Mouse (Mus musculus): ENCODE measurements around the gene Ggt1. TPM values are rescaled to one million over a fixed set of nuclear protein-coding genes. Genes with fewer than 3 reads are reported as not detected.

The Ggt1 gene
- polyA plus RNA-seq, 1 experiment from 2014 or later: 1.2 TPM

DNA sequence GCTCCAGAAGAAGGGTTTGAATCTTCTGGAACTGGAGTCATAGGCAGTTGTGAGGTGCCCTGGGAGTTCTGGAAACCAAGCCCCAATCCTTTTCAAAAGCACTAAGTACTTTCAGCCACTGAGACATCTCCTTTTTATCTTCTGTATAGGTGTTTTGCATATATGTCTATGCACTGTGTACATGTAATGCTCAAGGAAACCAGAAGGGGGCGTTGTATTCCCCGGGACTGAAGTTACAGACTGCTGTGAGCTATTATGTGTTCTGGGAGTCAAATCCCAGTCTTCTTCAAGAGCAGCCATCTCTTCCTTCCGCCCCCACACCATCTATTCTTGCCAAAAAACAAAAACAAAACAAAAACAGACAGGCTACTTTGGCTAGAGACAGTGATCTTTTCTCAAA lies 59.4 kb downstream of the Ggt1 start:
- no peaks in the 10 kb centered on the region for H3K36me3 ChIP-seq (ENCODE audit: control insufficient read depth, insufficient read depth, low read length)
- WGBS: 58% methylated on average over 3 of the region's 3 CpGs
- no peak overlapping the region for H3K27ac ChIP-seq (ENCODE audit: low read depth, low read length)
- H3K4me1 ChIP-seq (ENCODE audit: control insufficient read depth, insufficient read depth, low read length): no peaks in the 10 kb centered on the region
- DNase-seq (ENCODE audit: low spot score) (no peak), ATAC-seq (no peak)
- no peak overlapping the region for H3K9ac ChIP-seq (ENCODE audit: low read length)
- H3K4me3 ChIP-seq (ENCODE audit: low read depth, low read length): no peak overlapping the region
- no peak overlapping the region for H3K4me2 ChIP-seq (ENCODE audit: low read length)
- H3K27me3 ChIP-seq (replicated peaks; ENCODE audit: control insufficient read depth, insufficient read depth, low read length): no peaks in the 10 kb centered on the region
- H3K9me3 ChIP-seq (replicated peaks; ENCODE audit: control insufficient read depth, low read length): no peaks in the 10 kb centered on the region

DNA sequence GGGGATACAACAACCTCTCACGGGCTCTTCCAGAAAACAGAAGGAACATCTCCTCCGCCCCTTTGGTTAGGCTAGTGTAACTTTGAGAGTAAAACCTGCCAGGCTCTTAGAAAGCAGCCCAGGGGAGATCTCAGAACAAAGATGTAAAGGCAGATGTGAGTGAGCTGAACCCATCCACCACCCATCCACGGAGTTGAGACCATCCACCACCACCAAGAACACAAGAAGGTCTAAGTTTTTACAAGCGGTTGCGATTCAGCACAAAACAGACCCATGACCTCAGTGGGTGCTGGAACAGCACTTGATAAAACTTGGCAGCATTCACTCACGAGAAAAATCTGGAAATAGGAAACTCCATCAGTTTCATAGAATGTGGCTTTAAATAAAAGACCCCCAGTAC lies 64.5 kb downstream of the Ggt1 start:
- no peaks in the 10 kb centered on the region for H3K4me1 ChIP-seq (ENCODE audit: control insufficient read depth, insufficient read depth, low read length)
- no peaks in the 10 kb centered on the region for H3K9me3 ChIP-seq (replicated peaks; ENCODE audit: control insufficient read depth, low read length)
- DNase-seq (ENCODE audit: low spot score): no peak
- H3K9ac ChIP-seq (ENCODE audit: low read length): no peak overlapping the region
- ATAC-seq: no peak
- no peak overlapping the region for H3K4me2 ChIP-seq (ENCODE audit: low read length)
- H3K36me3 ChIP-seq (ENCODE audit: control insufficient read depth, insufficient read depth, low read length): no peaks in the 10 kb centered on the region
- no peaks in the 10 kb centered on the region for H3K27me3 ChIP-seq (replicated peaks; ENCODE audit: control insufficient read depth, insufficient read depth, low read length)
- 57% methylated on average over 6 of the region's 6 CpGs for WGBS
- H3K27ac ChIP-seq (ENCODE audit: low read depth, low read length): no peak overlapping the region
- no peak overlapping the region for H3K4me3 ChIP-seq (ENCODE audit: low read depth, low read length)

DNA sequence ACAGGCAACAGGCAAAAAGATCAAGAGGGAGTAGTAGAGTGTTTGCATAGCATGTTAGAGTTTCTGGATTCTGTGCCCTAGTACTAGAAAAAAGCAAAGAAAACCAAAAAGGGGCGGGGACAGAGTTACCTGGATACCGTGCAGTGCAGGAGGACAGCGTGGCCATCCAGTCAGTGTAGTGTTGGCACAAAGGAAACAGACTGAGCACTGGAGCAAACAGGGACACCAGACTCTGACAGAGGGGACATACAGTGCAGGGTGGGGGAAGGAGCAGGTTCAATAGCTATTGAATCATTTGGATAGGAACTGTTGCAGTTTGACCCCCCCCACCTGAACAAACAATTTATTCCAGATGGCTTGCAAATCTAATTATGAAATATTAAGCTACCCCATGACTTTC lies 65.6 kb downstream of the Ggt1 start:
- H3K27me3 ChIP-seq (replicated peaks; ENCODE audit: control insufficient read depth, insufficient read depth, low read length): no peaks in the 10 kb centered on the region
- WGBS: 59% methylated on average over 3 of the region's 3 CpGs
- H3K27ac ChIP-seq (ENCODE audit: low read depth, low read length): no peak overlapping the region
- H3K4me2 ChIP-seq (ENCODE audit: low read length): no peak overlapping the region
- no peaks in the 10 kb centered on the region for H3K36me3 ChIP-seq (ENCODE audit: control insufficient read depth, insufficient read depth, low read length)
- no peaks in the 10 kb centered on the region for H3K4me1 ChIP-seq (ENCODE audit: control insufficient read depth, insufficient read depth, low read length)
- ATAC-seq (no peak), DNase-seq (ENCODE audit: low spot score) (no peak)
- H3K4me3 ChIP-seq (ENCODE audit: low read depth, low read length): no peak overlapping the region
- H3K9me3 ChIP-seq (replicated peaks; ENCODE audit: control insufficient read depth, low read length): no peaks in the 10 kb centered on the region
- H3K9ac ChIP-seq (ENCODE audit: low read length): no peak overlapping the region

DNA sequence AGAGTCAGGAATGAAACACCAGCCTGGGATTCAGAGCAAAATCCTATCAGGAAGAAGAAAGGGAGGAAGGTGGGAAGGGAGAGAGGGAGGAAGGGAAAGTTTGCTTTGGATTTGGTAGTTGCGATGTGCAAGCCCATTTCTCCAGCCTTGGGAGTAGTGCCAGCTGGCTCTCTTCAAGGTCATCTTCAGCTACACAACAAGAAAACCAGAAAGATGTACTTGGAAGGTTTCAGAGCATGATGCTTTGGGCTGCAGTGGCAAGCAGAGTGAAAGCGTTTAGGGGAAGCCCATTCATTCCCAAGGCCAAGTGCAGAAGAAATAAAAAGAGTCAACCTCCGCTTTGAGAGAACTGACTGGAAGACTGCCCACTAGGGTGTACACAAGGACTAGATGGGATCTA lies 66.1 kb downstream of the Ggt1 start:
- H3K36me3 ChIP-seq (ENCODE audit: control insufficient read depth, insufficient read depth, low read length): no peaks in the 10 kb centered on the region
- ATAC-seq (no peak), DNase-seq (ENCODE audit: low spot score) (peak; percentile 41)
- no peak overlapping the region for H3K27ac ChIP-seq (ENCODE audit: low read depth, low read length)
- 75% methylated on average over 3 of the region's 3 CpGs for WGBS
- no peaks in the 10 kb centered on the region for H3K27me3 ChIP-seq (replicated peaks; ENCODE audit: control insufficient read depth, insufficient read depth, low read length)
- H3K9ac ChIP-seq (ENCODE audit: low read length): no peak overlapping the region
- H3K4me1 ChIP-seq (ENCODE audit: control insufficient read depth, insufficient read depth, low read length): no peaks in the 10 kb centered on the region
- H3K9me3 ChIP-seq (replicated peaks; ENCODE audit: control insufficient read depth, low read length): no peaks in the 10 kb centered on the region
- H3K4me3 ChIP-seq (ENCODE audit: low read depth, low read length): no peak overlapping the region
- H3K4me2 ChIP-seq (ENCODE audit: low read length): no peak overlapping the region

DNA sequence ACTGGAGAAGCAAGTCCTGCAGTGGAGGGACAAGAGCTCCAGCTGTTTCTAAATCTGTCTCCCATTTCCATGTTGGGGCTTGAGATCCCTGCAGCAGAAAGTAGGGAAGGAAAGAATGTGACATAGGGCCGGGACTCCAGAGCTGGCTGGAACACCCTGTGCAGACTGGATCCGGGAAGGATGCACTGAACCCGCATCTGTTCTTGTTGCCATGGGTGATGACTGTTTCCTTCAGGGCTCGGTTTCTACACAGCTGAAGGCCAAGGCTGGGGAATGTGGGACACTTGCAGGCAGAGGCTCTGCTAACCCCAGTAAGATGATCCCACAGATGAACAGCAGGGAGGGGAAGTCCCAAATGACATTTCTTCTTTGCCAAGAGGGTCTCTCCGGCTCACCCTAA lies 71.2 kb downstream of the Ggt1 start:
- no peak overlapping the region for H3K27ac ChIP-seq (ENCODE audit: low read depth, low read length)
- peak; percentile 21 for DNase-seq (ENCODE audit: low spot score)

DNA sequence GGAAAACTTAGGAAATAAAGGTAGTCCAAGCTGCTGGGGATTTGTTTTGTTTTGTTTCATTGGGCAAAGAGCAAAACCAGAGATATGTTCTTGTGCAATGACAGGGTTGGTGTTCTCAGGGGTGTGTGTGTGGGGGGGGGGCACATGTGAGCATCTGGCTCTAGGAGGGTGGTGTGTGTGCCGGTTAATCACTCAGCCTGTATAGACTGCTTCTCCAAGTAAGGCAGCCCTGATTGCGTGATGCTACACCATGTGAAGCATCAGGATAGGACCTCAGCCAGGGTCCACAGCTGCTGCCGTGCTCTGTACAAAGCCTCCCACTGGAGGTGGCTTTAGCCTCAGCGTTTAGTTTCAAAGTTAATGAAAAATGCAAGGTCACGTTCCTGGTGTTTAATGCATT lies 71.6 kb downstream of the Ggt1 start:
- Histone ChIP-seq H3K27ac (ENCODE audit: low read depth, low read length) (no peak overlapping the region), H3K36me3 (ENCODE audit: control insufficient read depth, insufficient read depth, low read length) (no peaks in the 10 kb centered on the region), H3K9ac (ENCODE audit: low read length) (no peak overlapping the region), H3K4me2 (ENCODE audit: low read length) (no peak overlapping the region), H3K4me3 (ENCODE audit: low read depth, low read length) (no peak overlapping the region), H3K4me1 (ENCODE audit: control insufficient read depth, insufficient read depth, low read length) (no peaks in the 10 kb centered on the region), H3K27me3 (replicated peaks; ENCODE audit: control insufficient read depth, insufficient read depth, low read length) (no peaks in the 10 kb centered on the region), H3K9me3 (replicated peaks; ENCODE audit: control insufficient read depth, low read length) (no peaks in the 10 kb centered on the region)
- DNase-seq (ENCODE audit: low spot score): no peak
- ATAC-seq: no peak
- 88% methylated on average over 5 of the region's 5 CpGs for WGBS

More for the DNA sequence above, 71.2 kb downstream of the Ggt1 start:
- Histone ChIP-seq H3K27me3 (replicated peaks; ENCODE audit: control insufficient read depth, insufficient read depth, low read length) (no peaks in the 10 kb centered on the region), H3K9ac (ENCODE audit: low read length) (no peak overlapping the region), H3K36me3 (ENCODE audit: control insufficient read depth, insufficient read depth, low read length) (no peaks in the 10 kb centered on the region), H3K4me3 (ENCODE audit: low read depth, low read length) (no peak overlapping the region), H3K4me2 (ENCODE audit: low read length) (no peak overlapping the region), H3K9me3 (replicated peaks; ENCODE audit: control insufficient read depth, low read length) (no peaks in the 10 kb centered on the region), H3K4me1 (ENCODE audit: control insufficient read depth, insufficient read depth, low read length) (no peaks in the 10 kb centered on the region)
- WGBS: 66% methylated on average over 5 of the region's 5 CpGs
- no peak for ATAC-seq

DNA sequence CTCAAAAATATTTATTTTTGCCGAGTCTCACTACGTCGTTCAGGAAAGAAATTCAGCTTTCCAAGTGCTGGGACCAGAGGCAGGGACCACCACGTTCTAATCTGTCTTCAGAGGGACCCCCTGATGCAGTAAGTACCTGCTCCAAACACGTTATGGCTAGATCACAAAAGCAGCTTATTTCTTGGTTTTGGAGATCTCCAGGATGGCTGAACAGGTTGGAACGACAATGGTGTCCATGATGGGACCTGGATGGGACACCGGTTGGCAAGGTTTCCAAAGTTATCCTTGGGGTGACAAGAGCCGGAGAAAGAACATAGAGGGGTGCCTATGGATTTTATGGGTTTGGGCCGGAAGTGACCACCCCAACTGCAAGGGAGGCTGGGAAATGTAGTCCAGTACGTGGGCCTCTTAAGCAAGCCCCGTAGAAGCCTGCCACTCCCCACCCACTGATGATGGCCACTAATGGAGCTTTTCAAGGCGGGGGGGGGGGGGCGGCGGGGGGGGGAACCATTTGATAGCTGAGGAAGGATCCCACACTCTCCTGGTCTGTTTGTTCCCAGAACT lies 72.3 kb downstream of the Ggt1 start:
- Histone ChIP-seq H3K4me2 (ENCODE audit: low read length) (no peak overlapping the region), H3K36me3 (ENCODE audit: control insufficient read depth, insufficient read depth, low read length) (no peaks in the 10 kb centered on the region), H3K4me3 (ENCODE audit: low read depth, low read length) (no peak overlapping the region), H3K4me1 (ENCODE audit: control insufficient read depth, insufficient read depth, low read length) (no peaks in the 10 kb centered on the region), H3K9me3 (replicated peaks; ENCODE audit: control insufficient read depth, low read length) (no peaks in the 10 kb centered on the region), H3K27me3 (replicated peaks; ENCODE audit: control insufficient read depth, insufficient read depth, low read length) (no peaks in the 10 kb centered on the region), H3K27ac (ENCODE audit: low read depth, low read length) (no peak overlapping the region), H3K9ac (ENCODE audit: low read length) (no peak overlapping the region)
- no peak for DNase-seq (ENCODE audit: low spot score)
- WGBS: 78% methylated on average over 13 of the region's 14 CpGs
- ATAC-seq: no peak

DNA sequence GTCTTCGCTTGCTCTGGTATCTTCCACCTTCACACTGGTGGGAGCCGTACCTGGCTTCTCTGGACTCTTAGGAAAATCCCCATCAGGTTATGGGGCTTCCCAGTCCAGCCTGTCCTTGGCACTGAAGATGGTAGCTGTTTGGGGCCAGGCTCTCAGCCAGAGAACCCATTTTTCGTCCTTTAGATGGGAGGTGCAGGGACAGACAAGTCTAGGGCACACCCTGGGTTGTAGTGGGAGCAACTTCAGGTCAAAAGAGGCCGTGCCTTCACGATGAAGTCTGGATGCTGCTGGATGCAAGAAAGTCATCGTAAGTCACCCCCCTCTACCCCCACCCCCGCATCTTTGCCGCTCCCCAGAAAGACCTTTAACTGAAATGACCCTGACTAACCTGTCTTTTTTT lies 73.2 kb downstream of the Ggt1 start:
- Histone ChIP-seq H3K36me3 (ENCODE audit: control insufficient read depth, insufficient read depth, low read length) (no peaks in the 10 kb centered on the region), H3K27me3 (replicated peaks; ENCODE audit: control insufficient read depth, insufficient read depth, low read length) (no peaks in the 10 kb centered on the region), H3K27ac (ENCODE audit: low read depth, low read length) (no peak overlapping the region), H3K4me1 (ENCODE audit: control insufficient read depth, insufficient read depth, low read length) (no peaks in the 10 kb centered on the region), H3K4me3 (ENCODE audit: low read depth, low read length) (no peak overlapping the region), H3K4me2 (ENCODE audit: low read length) (no peak overlapping the region), H3K9me3 (replicated peaks; ENCODE audit: control insufficient read depth, low read length) (no peaks in the 10 kb centered on the region), H3K9ac (ENCODE audit: low read length) (no peak overlapping the region)
- ATAC-seq: no peak
- no peak for DNase-seq (ENCODE audit: low spot score)
- 95% methylated on average over 8 of the region's 8 CpGs for WGBS

DNA sequence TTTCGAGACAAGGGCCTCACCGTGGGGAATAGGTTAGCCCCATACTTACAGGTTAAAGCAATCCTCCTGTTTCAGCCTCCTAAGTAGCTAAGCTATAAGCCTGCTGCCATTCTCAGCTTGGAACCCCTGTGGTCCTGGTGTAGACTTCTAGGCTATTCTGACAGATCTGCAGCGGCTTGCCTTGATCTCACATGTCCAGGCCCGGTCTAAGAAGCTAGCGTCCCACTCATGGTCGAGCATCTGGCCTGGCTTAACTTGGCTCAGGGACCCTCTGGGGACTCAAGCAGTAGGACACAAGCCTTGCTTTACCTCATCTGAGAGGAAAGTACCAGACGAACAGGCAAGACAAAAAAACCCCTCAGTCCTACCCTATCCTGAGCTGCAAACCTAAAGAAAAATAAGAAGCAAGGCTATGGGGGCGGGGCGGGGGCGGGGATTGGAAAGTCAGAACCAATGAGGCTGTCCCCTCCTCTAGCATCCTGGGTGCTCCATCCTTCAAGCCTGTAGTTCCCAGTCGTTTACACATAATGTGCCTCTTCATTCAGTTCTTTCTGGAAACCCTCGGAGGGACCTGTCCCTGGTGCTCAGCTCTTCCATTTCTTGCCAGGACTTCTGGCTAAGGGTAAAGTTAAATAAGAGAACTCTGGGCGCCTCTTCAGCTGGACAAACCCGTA lies 73.8 kb downstream of the Ggt1 start:
- no peaks in the 10 kb centered on the region for H3K27me3 ChIP-seq (replicated peaks; ENCODE audit: control insufficient read depth, insufficient read depth, low read length)
- no peaks in the 10 kb centered on the region for H3K9me3 ChIP-seq (replicated peaks; ENCODE audit: control insufficient read depth, low read length)
- 67% methylated on average over 14 of the region's 14 CpGs for WGBS
- ATAC-seq (0 out of 2 replicates have a peak, but pooled peaks have one; percentile 5), DNase-seq (ENCODE audit: low spot score) (no peak)
- no peak overlapping the region for H3K27ac ChIP-seq (ENCODE audit: low read depth, low read length)
- H3K4me3 ChIP-seq (ENCODE audit: low read depth, low read length): no peak overlapping the region
- no peaks in the 10 kb centered on the region for H3K36me3 ChIP-seq (ENCODE audit: control insufficient read depth, insufficient read depth, low read length)
- no peaks in the 10 kb centered on the region for H3K4me1 ChIP-seq (ENCODE audit: control insufficient read depth, insufficient read depth, low read length)
- H3K4me2 ChIP-seq (ENCODE audit: low read length): no peak overlapping the region
- H3K9ac ChIP-seq (ENCODE audit: low read length): no peak overlapping the region

All from forebrain, embryonic 14.5 days (tissue).